Mouse (Mus musculus) gonadal fat pad, adult 2 months (tissue): Measurements from ENCODE around the gene Arsb. TPM values are rescaled to one million over a fixed set of nuclear protein-coding genes. Genes with fewer than 3 reads are reported as not detected.
A peak's percentile ranks its signal among the peaks of the same experiment; 100 is the strongest.

ENCODE experiments used
- DNase-seq: peaks from one replicate; pipeline ENCODE4 v3.0.0-alpha.2; 2012; ENCODE audit warnings: low read depth
- polyA plus RNA-seq: library from polyadenylated mRNA; depleted of rRNA; stranded (reverse); fragments of >200 nt; gene quantifications from 2 replicates; pipeline ENCODE4 v1.2.3, GENCODE M21; 2012; rRNA removed

Arsb gene
- 29.3 and 36.0 TPM in 2 replicates for polyA plus RNA-seq

- DNase-seq = no peak
These were observed at the start of gene Arsb for GRCm38 (mm10) chr13:93771588-93772278. Arsb (plus strand) TSS chr13:93771630.

- no peak for DNase-seq
These were observed 49.5 kb upstream of the Arsb start for GRCm38 (mm10) chr13:93721916-93722315.

GRCm38 (mm10) chr13:93723455-93723854 is 48.0 kb upstream of the Arsb start:
- no peak for DNase-seq

GRCm38 (mm10) chr13:93724206-93724605 is 47.2 kb upstream of the Arsb start:
- DNase-seq = no peak

GRCm38 (mm10) chr13:93735131-93735636 is 36.2 kb upstream of the Arsb start:
- no peak for DNase-seq

- no peak for DNase-seq
These were observed 27.3 kb upstream of the Arsb start for GRCm38 (mm10) chr13:93744118-93744517.

GRCm38 (mm10) chr13:93752597-93753400 is 18.6 kb upstream of the Arsb start:
- no peak for DNase-seq

- DNase-seq = no peak
These were observed 16.3 kb upstream of the Arsb start for GRCm38 (mm10) chr13:93755084-93755483.

- no peak for DNase-seq
These were observed 14.8 kb upstream of the Arsb start for GRCm38 (mm10) chr13:93756674-93757073.

GRCm38 (mm10) chr13:93757514-93757913 is 13.9 kb upstream of the Arsb start:
- DNase-seq = no peak

- DNase-seq = no peak
These were observed 13.1 kb upstream of the Arsb start for GRCm38 (mm10) chr13:93758149-93758898.

GRCm38 (mm10) chr13:93761831-93762230 is 9.6 kb upstream of the Arsb start:
- DNase-seq = no peak

GRCm38 (mm10) chr13:93762879-93763278 is 8.6 kb upstream of the Arsb start:
- no peak for DNase-seq

GRCm38 (mm10) chr13:93764321-93764973 is 7.0 kb upstream of the Arsb start:
- no peak for DNase-seq

- peak; percentile 41 for DNase-seq
These were observed 321 bp upstream of the Arsb start for GRCm38 (mm10) chr13:93771031-93771587.

- DNase-seq = no peak
These were observed 828 bp downstream of the Arsb start for GRCm38 (mm10) chr13:93772279-93772636.

GRCm38 (mm10) chr13:93772861-93773260 is 1.4 kb downstream of the Arsb start:
- DNase-seq = no peak

GRCm38 (mm10) chr13:93773704-93774315 is 2.4 kb downstream of the Arsb start:
- no peak for DNase-seq

GRCm38 (mm10) chr13:93782823-93783222 is 11.4 kb downstream of the Arsb start:
- no peak for DNase-seq

- no peak for DNase-seq
These were observed 13.9 kb downstream of the Arsb start for GRCm38 (mm10) chr13:93785329-93785728.

GRCm38 (mm10) chr13:93786051-93786450 is 14.6 kb downstream of the Arsb start:
- no peak for DNase-seq
